Mouse (Mus musculus) kidney, adult 18-20 months (tissue): Measurements from ENCODE around the gene Snx3.

Experiments
- DNase-seq: peaks from one replicate; pipeline ENCODE4 v3.0.0; 2021

The Snx3 gene

GRCm38 (mm10) chr10:42511184-42512135 is 9.6 kb downstream of the Snx3 start:
- no peak for DNase-seq

DNA sequence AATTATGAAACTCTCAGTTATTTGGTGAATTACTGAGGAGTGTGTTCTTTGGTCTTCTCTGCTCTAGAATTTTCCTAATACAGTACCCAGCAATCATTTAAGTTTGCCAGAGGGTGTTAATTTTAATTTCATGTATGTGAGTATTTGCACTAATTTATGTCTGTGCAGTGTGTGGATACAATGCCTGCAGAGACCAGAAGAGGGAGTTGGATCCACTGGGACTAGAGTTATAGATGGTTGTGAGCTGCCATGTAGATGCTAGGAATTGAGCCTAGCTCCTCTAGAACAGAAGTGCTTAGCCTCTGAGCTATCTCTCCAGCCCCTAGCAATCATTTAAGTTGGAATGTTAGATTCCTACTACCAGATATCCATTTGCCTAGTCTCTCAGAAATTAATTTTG is 12.3 kb downstream of the Snx3 start:
- DNase-seq, result no peak

DNA sequence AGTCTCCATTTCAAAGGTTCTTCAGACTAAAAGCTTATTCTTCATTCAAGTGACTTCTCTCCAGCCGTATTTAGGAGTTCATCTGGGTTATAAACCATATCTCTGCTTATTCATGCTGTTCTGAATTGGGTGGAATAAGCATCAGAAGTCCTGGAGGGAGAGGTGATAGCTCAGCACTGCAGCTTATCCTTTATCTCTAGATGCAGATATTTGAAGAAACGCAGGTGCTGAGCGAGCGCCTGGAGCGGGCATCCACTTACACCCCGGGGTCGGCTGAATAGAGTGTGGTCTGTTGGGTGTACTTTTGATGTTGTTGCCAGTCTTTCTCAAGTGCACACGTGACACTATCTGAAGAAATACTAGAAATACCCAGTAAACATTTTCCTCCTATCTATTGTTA is 16.5 kb downstream of the Snx3 start:
- DNase-seq, result no peak

GRCm38 (mm10) chr10:42521315-42521981 is 19.6 kb downstream of the Snx3 start:
- DNase-seq, result no peak

- no peak for DNase-seq
These were observed 21.1 kb downstream of the Snx3 start for GRCm38 (mm10) chr10:42522912-42523311.

- no peak for DNase-seq
These were observed 21.8 kb downstream of the Snx3 start for GRCm38 (mm10) chr10:42523556-42524162.

DNA sequence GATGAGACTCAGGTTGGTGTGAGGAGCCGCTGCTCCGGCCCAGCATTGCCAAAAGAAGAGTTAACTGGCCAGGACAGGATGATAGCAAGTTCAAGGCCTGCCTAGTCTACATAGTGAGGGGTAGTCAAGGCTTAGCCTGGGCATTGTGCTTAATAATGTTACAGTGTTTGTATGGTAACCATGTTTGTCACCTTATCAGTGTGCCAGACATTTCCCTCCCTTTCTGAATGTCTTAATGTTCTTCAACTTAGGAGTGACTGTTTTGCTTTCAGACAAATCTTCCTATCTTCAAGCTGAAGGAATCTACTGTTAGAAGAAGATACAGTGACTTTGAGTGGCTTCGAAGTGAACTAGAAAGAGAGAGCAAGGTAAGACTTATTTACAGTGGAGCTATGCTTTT is 23.9 kb downstream of the Snx3 start:
- DNase-seq, result no peak

GRCm38 (mm10) chr10:42533836-42534453 is 32.1 kb downstream of the Snx3 start:
- DNase-seq, result no peak

DNA sequence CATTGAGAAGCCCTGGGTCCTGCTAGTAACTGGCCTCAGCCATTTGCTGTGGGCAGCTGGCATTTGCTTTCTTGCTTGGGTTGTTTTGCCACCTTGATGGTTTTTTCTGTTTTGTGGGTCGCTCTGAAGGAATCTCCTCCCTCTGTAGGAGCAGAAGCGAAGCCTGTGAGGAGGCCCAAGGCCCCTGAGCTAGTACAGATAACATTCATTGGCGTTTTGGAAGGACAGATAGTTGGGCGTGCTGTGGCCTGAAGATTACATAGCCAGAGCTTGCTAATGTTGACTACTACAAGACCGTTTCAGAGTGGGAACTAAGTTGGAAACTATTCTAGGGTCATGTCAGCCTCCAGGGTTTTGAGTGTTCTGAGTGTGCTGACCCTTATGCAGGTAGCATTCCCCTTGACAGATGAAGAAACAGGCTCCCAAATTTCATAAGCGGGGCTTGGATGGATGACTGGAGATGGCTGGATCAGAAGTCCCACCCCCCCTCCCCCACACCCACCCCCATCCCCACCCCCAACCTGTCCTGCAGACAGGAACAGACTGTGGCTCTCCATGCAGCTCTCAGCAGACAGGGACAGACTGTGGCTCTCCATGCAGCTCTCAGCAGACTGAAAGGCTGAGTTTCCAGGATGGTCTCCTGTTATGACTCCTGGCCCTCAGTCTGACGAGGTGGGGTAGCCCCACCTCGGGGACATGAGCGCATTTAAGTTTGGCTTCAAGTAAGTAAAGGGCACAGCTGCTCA is 35.9 kb downstream of the Snx3 start:
- DNase-seq, result no peak

DNA sequence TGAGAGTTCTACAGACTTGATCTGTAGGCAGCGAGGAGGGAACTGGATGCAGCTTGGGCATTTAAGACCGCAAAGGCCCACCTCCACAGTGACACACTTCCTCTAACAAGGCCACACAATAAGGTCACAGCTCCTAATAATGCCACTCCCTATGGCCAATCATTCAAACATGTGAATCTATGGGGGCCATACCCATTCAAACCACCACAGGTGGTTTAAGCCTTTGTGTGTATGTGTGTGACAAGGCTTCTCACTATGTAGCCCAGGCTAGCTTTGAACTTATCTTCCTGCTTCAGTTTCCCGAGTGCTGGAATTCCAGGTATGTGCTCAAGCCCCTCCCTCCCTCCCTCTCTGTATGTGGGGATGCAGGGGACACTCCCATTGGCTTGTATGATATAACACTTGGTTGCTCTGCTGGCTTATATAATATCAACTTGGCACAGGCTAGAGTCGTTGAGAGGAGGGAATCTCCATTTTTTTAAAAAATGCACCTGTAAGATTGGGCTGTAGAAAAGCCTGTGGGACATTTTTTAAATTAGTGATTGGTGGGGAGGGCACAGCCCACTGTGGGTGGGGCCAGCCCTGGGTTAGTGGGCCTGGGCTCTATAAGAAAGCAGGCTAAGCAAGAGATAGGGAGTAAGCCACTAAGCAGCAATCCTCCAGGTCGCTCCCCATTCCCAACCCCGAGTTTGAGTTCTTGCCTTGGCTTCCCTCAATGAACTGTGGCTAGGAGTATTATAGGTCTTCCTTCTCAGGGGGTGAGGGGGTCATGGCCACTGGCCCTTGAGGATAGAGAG is 44.1 kb downstream of the Snx3 start:
- DNase-seq, result no peak

DNA sequence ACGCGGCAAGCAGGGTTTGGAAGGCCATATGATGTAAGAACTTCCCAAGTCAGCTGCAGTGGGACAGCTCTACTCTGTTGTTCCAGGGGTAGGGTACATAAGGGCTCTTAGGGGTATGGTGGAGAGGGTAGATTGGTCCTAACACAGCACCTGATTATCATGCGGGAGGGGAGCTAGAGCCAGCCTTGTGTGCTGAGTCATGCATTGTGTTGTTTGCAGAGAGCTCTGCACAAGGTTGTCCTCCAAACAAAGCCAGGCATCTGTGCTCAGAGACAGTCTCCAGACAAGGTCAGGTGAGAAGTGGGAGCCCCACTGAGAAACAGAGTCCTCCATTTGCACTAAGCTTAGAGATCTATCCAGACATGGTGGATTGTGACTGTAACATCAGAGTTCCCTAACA is 44.7 kb downstream of the Snx3 start:
- DNase-seq, result no peak

- no peak for DNase-seq
These were observed 57.9 kb downstream of the Snx3 start for GRCm38 (mm10) chr10:42559581-42560200.

GRCm38 (mm10) chr10:42562272-42562671 is 60.4 kb downstream of the Snx3 start:
- no peak for DNase-seq

DNA sequence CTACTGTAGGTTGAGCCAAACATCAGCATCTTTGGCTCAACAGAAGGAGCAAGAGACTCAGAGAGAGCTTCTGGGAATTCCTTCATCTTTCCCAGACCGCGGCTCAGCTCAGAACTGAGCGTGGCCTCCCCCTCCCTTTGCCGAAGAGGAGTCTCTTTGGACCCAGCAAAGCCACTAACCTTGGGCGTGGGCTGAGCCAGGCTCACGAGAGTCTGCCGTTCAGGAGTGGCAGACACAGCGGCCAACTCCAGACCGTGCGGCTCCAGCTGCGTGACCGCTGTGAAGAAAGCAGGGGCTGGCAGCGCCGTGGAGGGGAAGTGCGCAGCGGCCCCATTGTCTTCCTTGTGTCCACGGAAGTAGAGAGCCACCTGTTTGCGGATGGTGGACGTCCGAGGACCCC is 70.7 kb downstream of the Snx3 start:
- DNase-seq, result no peak

GRCm38 (mm10) chr10:42572971-42573370 is 71.1 kb downstream of the Snx3 start:
- DNase-seq, result no peak

DNA sequence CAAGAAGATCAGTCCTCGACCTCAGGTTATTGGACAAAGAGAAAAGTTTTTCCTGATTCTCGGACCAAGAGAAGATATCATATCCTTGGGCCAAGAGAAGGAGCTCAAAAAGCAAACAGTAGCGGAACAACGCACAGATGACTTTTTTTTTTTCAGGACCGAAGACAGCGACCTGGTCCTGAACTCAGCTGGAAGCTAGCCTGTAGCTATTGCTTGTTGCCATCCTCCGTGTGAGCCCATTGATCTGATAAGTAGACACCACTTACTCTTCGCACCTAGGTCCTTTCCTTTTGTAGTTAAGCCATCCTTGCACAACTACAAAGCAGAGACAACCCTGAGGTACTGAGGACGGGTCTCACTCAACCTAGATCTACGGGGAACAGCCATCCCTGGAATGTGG is 72.8 kb downstream of the Snx3 start:
- no peak for DNase-seq

DNA sequence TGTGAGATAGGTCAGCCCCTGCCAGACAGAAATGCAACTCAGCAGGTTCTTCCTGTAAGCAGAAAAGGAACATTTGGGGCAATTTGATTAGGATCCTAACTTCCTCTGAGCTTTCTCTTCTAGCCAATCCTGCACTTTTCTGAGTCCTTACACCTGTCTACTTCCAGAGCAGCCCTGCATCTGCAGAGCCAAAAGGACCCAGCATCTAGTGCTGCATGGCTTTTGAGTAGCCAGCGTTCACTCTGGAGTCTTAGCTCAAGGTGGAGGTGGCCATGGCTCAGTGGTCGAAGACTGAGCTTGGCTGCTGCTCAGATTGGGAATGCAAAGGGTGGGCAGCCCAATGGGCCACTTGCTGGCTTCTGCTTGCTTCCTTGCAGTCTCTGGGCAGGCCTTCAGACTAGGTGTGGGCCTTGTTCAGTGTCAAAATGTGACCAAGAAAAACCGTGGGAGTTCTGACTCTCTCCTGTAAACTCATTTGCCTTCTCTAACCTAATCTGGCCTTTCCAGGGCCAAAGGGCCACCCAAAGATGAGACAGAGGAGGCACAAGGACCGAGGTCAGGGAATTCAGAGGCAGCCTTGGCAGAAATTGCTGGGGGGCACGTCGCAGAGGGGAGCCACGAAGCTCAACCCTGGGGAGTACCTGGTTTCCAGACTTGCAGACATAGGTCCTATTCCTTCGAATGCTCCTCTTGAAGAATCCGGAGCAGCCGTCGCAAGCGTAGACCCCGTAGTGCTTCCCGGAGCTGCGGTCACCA is 75.9 kb downstream of the Snx3 start:
- no peak for DNase-seq

DNA sequence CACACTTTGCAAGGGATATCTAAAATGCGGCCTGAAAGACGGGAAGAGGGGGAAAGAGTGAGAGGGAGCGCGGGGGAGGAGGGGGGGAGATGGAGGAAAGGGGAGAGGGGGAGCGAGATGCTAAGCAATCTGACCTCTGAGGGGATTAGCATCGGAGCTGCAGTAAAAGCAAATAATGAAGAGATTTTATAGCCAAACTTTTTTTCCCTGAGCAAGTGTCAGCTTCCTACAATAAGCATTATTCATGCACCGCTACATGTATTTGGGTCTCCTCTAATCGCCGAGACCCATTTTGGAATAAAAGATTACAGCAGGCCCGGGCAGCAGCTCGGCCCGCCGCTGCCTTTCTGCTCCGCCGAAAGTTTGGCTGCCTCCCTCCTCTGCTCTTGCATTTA is 76.4 kb downstream of the Snx3 start:
- no peak for DNase-seq

- DNase-seq, result no peak
These were observed 77.1 kb downstream of the Snx3 start for GRCm38 (mm10) chr10:42578698-42579474.
